8 mouse cellular contexts compared by ENCODE assay signal in the genomic region with DNA sequence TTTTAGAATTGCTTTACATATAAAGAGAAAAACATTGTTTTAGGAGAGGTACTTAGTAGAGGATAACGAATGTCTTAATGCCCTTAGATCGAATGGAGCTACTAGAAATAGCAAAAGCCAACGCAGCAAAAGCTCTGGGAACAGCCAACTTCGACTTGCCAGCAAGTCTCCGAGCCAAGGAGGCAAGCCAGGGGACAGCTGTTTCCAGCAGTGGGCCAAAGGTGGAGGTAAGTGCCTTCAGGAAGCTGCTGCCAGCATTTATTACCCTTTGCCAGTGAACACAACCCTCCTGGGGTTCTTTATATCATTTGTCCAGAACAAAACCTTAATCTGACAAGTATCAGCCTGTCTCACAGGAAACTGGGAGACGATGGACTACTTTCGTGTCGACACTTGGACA. TPM values are rescaled to one million over a fixed set of nuclear protein-coding genes. Genes with fewer than 3 reads are reported as not detected.
DNase-seq lines count a peak whose midpoint lies in the region; ATAC-seq and TF ChIP-seq lines count a peak whose summit lies in the region.

No protein-coding gene starts in this region.

- peaks cover 37% of the 10 kb centered on the region for H3K4me1 ChIP-seq in heart, embryonic 13.5 days
- H3K4me1 ChIP-seq in small intestine, adult 2 months (ENCODE audit: control insufficient read depth, insufficient read depth, insufficient read length, low read length): peaks cover 7% of the 10 kb centered on the region; the same call in 1 of the 2 replicates

- peak overlapping the region; percentile 99 for H3K9ac ChIP-seq in heart, embryonic 13.5 days

- H3K4me3 ChIP-seq in heart, embryonic 13.5 days: peak overlapping the region; percentile 100
- peak overlapping the region; percentile 71 for H3K4me3 ChIP-seq in small intestine, adult 2 months (ENCODE audit: low read depth, low read length)

- ATAC-seq in CD4-positive, CD25-positive, alpha-beta regulatory T cell, adult 4 months: no peak
- no peak for ATAC-seq in heart, embryonic 13.5 days (ENCODE audit: extremely low read depth, insufficient number of reproducible peaks, low FRiP score, low TSS enrichment)

- TF ChIP-seq CTCF in small intestine, adult 2 months (IDR thresholded peaks at IDR 0.05; ENCODE audit: extremely low read depth, insufficient read length, insufficient replicate concordance, low read depth, low read length): no peak

- DNase-seq in CD4-positive, CD25-positive, alpha-beta regulatory T cell, adult 2 months (ENCODE audit: low read depth, low spot score): peak; percentile 32
- DNase-seq in MN1 (ENCODE audit: low spot score): peak; percentile 50
- peak; percentile 44 to 57 for DNase-seq in kidney, postnatal 36 days
- DNase-seq in T-cell, adult 2 months (ENCODE audit: low spot score): no peak
- DNase-seq in urinary bladder, postnatal 4 days (ENCODE audit: low spot score in 2 of 2): no peak

- 58% methylated on average over 8 of the region's 8 CpGs for WGBS in heart, embryonic 13.5 days
- 10% methylated on average over 8 of the region's 8 CpGs for WGBS in small intestine, adult 2 months

- peaks cover 45% of the 10 kb centered on the region for H3K36me3 ChIP-seq in heart, embryonic 13.5 days
- peaks cover 37% of the 10 kb centered on the region for H3K36me3 ChIP-seq in small intestine, adult 2 months (ENCODE audit: control insufficient read depth, insufficient read depth, low read length)

- no peaks in the 10 kb centered on the region for H3K9me3 ChIP-seq in heart, embryonic 13.5 days

- no peaks in the 10 kb centered on the region for H3K27me3 ChIP-seq in heart, embryonic 13.5 days (replicated peaks)
- no peaks in the 10 kb centered on the region for H3K27me3 ChIP-seq in small intestine, adult 2 months (ENCODE audit: control insufficient read depth, insufficient read depth, low read length)

- TF ChIP-seq POLR2A in small intestine, adult 2 months (IDR thresholded peaks at IDR 0.05; ENCODE audit: low read depth, low read length): no peak

- peak overlapping the region; percentile 90 for H3K4me2 ChIP-seq in heart, embryonic 13.5 days

- H3K27ac ChIP-seq in heart, embryonic 13.5 days (replicated peaks): 0 out of 2 replicates have a peak overlapping the region, but pooled peaks have one; percentile 29
- H3K27ac ChIP-seq in small intestine, adult 2 months (ENCODE audit: insufficient read depth, low read depth, low read length): no peak overlapping the region; the same call in 1 of the 2 replicates

RNA-seq across cellular contexts. Expression of a gene that starts 1.8 kb away (rescaled TPM):
- 100 to 1,000 TPM; 223 to 361 TPM for polyA plus RNA-seq in CD4-positive, CD25-positive, alpha-beta regulatory T cell, adult 4 months (2017; shearing (Covaris generic))
- polyA plus RNA-seq in heart, embryonic 13.5 days (2015; fragmentation: Nextera tagmentation; extraction: Ambion mirVana): 325 and 327 TPM in 2 replicates
- polyA plus RNA-seq in small intestine, adult 2 months (2012; rRNA removed): 758 and 1,409 TPM in 2 replicates

RNA-seq across cellular contexts. Expression of a gene that starts 5.5 kb away (rescaled TPM):
- polyA plus RNA-seq in CD4-positive, CD25-positive, alpha-beta regulatory T cell, adult 4 months (2017; shearing (Covaris generic)): 100 to 1,000 TPM; 215 to 219 TPM
- polyA plus RNA-seq in heart, embryonic 13.5 days (2015; fragmentation: Nextera tagmentation; extraction: Ambion mirVana): 53.0 and 55.6 TPM in 2 replicates
- polyA plus RNA-seq in small intestine, adult 2 months (2012; rRNA removed): 2.4 and 9.2 TPM in 2 replicates

RNA-seq across cellular contexts. Expression of a gene that starts 10.4 kb away (rescaled TPM):
- 100 to 1,000 TPM; 529 to 546 TPM for polyA plus RNA-seq in CD4-positive, CD25-positive, alpha-beta regulatory T cell, adult 4 months (2017; shearing (Covaris generic))
- polyA plus RNA-seq in heart, embryonic 13.5 days (2015; fragmentation: Nextera tagmentation; extraction: Ambion mirVana): 132 and 149 TPM in 2 replicates
- 29.8 and 54.4 TPM in 2 replicates for polyA plus RNA-seq in small intestine, adult 2 months (2012; rRNA removed)

Comparison
In these comparisons a context has a peak if more than half of its experiments do, and no peak if none do; other contexts are left out.
1. DNase-seq: peak in CD4-positive, CD25-positive, alpha-beta regulatory T cell, adult 2 months (single experiment), MN1 (single experiment) and kidney, postnatal 36 days (2 of 2); none in T-cell, adult 2 months (single experiment) and urinary bladder, postnatal 4 days (0 of 2).